Mouse (Mus musculus): ENCODE data around the gene Prkag3. TPM values are rescaled to one million over a fixed set of nuclear protein-coding genes. Genes with fewer than 3 reads are reported as not detected.

Gene Prkag3
- total RNA-seq, 2 experiments from 2014 or later = not detected

GRCm38 (mm10) chr1:74752150-74752549, 3.1 kb upstream of the Prkag3 start:
- no peak overlapping the region for H3K27ac ChIP-seq
- no peak for DNase-seq (ENCODE audit: low spot score in 2 of 2)
- no peak for TF ChIP-seq CTCF (conservative IDR thresholded peaks at IDR 0.05)
- no peak overlapping the region for H3K4me3 ChIP-seq

DNA sequence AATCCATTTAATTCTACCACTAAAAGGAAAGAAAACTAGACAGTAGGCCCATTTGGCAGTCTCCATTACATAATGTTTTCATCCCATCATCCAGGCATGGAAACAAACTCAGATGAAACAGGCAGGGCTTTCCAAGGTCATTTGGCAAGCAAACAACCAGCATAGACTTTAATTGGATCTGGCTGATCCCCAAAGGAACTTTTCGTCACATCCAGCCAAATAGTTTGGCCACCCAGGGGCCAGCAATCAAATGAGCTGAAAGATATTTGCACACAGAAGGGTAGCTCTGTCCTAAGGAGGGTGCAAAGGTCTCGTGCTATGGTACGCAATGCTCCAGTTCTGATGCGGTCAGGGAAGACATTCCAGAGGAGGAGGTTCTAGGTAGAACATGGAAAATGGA, 1.7 kb upstream of the Prkag3 start:
- no peak overlapping the region for H3K27ac ChIP-seq
- no peak overlapping the region for H3K4me3 ChIP-seq
- TF ChIP-seq CTCF (conservative IDR thresholded peaks at IDR 0.05) = no peak
- peak; percentile 23 to 31 for DNase-seq (ENCODE audit: low spot score in 2 of 2)

DNA sequence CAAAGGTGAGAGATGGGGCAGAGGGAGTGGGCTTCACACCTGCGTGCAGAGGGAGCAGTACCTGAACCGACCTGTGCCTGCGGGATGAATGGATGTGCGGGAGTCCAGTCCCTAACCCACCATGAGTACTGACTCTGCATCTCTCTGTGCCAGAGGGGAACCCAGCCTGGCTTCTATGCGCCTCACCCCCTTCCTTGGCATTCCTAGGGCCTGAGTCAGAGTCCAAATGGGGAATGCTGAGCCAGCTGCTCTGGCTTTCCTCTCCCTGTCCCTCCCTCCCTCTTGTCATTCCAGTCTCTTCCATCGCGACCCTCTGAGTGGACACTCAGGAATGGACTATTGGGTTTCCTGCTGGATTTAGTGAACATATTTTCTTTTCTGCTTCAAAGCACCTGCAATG, 280 bp upstream of the Prkag3 start:
- no peak for DNase-seq (ENCODE audit: low spot score in 2 of 2)
- TF ChIP-seq CTCF (conservative IDR thresholded peaks at IDR 0.05) = no peak
- H3K4me3 ChIP-seq = no peak overlapping the region
- H3K27ac ChIP-seq = no peak overlapping the region

GRCm38 (mm10) chr1:74747335-74747734, 1.7 kb downstream of the Prkag3 start:
- no peak for TF ChIP-seq CTCF (conservative IDR thresholded peaks at IDR 0.05)
- no peak overlapping the region for H3K4me3 ChIP-seq
- DNase-seq (ENCODE audit: low spot score in 2 of 2) = no peak
- H3K27ac ChIP-seq = no peak overlapping the region

DNA sequence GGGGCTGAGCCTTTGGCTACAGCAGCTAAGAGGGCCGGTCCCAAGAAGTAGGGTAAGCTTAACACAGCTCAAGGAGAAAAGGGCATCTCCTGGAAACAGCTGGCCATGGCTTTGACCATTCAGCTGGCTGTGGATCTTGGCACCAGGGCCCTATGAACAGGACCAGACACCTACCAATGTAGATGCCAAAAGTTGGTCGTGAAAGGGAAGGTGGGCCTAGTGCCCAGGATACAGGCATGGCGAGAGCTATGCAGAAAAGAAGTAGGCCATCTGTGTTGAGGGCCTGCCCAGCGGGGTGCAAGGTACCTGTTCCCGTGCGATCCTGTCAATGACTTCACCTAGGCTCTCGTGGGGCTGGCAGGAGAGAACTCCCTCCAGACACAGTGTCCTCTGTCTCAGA, 8.2 kb downstream of the Prkag3 start:
- no peak overlapping the region for H3K4me3 ChIP-seq
- H3K27ac ChIP-seq = no peak overlapping the region
- no peak for TF ChIP-seq CTCF (conservative IDR thresholded peaks at IDR 0.05)
- DNase-seq (ENCODE audit: low spot score in 2 of 2) = no peak

GRCm38 (mm10) chr1:74737500-74737899, 11.5 kb downstream of the Prkag3 start:
- DNase-seq (ENCODE audit: low spot score in 2 of 2) = no peak
- Histone ChIP-seq H3K4me3 (no peak overlapping the region), H3K27ac (no peak overlapping the region)
- no peak for TF ChIP-seq CTCF (conservative IDR thresholded peaks at IDR 0.05)

GRCm38 (mm10) chr1:74736977-74737376, 12.0 kb downstream of the Prkag3 start:
- TF ChIP-seq CTCF (conservative IDR thresholded peaks at IDR 0.05) = no peak
- H3K4me3 ChIP-seq = no peak overlapping the region
- H3K27ac ChIP-seq = no peak overlapping the region
- no peak for DNase-seq (ENCODE audit: low spot score in 2 of 2)

GRCm38 (mm10) chr1:74728446-74728845, 20.6 kb downstream of the Prkag3 start:
- H3K4me3 ChIP-seq = no peak overlapping the region
- DNase-seq (ENCODE audit: low spot score in 2 of 2) = no peak
- no peak for TF ChIP-seq CTCF (conservative IDR thresholded peaks at IDR 0.05)

DNA sequence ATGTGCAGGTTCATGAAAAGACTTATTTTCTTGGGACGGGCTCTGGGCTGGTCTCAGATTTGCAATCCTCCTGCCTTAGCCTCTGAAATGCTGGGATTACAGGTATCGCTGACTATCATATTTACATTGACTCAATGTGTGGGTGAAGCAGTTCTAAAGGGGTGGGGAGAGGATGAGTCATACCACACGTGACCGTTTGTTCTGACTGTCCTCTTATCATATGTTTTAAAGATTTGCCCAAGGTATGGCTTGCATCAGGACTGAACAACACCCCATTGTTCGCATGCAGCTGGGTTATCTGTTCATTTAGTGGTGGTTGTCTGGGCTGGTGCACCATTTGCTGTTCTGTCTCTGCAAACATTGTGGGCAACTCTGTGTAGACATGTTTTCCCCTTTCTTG, 22.3 kb downstream of the Prkag3 start:
- Histone ChIP-seq H3K27ac (no peak overlapping the region), H3K4me3 (no peak overlapping the region)
- no peak for TF ChIP-seq CTCF (conservative IDR thresholded peaks at IDR 0.05)
- DNase-seq (ENCODE audit: low spot score in 2 of 2) = no peak

More at GRCm38 (mm10) chr1:74728446-74728845, 20.6 kb downstream of the Prkag3 start:
- H3K27ac ChIP-seq = no peak overlapping the region

DNA sequence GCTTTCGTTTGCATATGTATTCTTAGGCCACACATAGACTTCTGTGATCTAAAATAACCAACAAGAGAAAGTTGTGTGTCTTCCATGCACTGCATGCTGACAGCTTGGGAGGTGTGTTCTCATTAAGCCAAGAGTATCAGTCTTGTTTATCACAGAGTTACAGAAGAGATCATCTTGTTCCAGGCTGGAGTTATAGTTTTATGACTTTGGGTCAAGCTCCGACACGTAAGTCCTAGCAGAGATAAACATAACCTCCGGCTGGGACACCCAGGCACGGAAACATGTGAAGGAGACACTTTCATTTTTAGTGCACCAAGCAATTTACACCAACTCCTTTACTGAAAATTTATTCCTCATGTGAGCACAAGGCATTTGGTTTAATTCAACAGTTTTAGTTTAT, 22.9 kb downstream of the Prkag3 start:
- Histone ChIP-seq H3K27ac (no peak overlapping the region), H3K4me3 (no peak overlapping the region)
- DNase-seq (ENCODE audit: low spot score in 2 of 2) = no peak
- TF ChIP-seq CTCF (conservative IDR thresholded peaks at IDR 0.05) = no peak

DNA sequence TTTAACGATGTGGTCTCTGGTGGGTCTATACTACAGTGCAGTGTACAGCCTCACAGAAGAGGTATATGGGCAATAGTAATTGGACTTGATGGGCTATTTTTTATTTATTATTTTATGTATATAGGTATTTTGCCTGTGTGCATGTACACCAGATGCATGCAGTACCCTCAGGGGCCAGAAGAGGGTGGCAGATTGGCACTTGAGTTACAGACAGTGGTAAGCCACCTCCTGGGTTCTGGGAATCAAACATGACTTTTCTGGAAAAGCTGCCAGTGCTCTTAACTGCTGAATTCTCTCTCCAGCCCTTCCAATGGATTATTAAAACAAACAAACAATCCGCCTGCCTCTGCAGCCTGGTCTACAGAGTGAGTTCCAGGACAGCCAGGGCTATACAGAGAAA, 25.3 kb downstream of the Prkag3 start:
- TF ChIP-seq CTCF (conservative IDR thresholded peaks at IDR 0.05) = peak; percentile 61
- no peak for DNase-seq (ENCODE audit: low spot score in 2 of 2)
- Histone ChIP-seq H3K4me3 (no peak overlapping the region), H3K27ac (no peak overlapping the region)

- DNase-seq (ENCODE audit: low spot score in 2 of 2) = no peak
- Histone ChIP-seq H3K4me3 (no peak overlapping the region), H3K27ac (no peak overlapping the region)
- no peak for TF ChIP-seq CTCF (conservative IDR thresholded peaks at IDR 0.05)
Measured at GRCm38 (mm10) chr1:74721657-74722056, 27.4 kb downstream of the Prkag3 start.

DNA sequence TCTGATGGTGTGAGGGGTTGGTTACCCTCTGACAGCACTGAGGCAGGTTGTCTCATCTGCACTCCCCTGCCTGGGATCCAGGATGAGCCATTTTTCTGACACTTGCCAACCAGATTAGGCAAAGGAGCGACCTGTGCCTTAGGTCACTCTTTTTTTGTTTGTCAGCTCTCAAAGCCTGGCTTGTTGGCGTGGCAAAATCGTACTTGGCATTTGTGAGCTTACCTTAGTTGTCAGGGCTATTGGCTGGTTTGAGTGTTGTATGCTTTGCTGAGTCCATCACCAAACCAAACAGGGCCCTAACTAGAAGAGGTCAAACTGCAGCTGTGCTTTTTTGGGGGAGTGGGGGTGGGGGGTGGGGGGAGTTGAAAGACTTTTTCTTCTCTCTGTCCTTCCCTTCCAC, 29.7 kb downstream of the Prkag3 start:
- no peak for TF ChIP-seq CTCF (conservative IDR thresholded peaks at IDR 0.05)
- H3K4me3 ChIP-seq = no peak overlapping the region
- DNase-seq (ENCODE audit: low spot score in 2 of 2) = no peak

DNA sequence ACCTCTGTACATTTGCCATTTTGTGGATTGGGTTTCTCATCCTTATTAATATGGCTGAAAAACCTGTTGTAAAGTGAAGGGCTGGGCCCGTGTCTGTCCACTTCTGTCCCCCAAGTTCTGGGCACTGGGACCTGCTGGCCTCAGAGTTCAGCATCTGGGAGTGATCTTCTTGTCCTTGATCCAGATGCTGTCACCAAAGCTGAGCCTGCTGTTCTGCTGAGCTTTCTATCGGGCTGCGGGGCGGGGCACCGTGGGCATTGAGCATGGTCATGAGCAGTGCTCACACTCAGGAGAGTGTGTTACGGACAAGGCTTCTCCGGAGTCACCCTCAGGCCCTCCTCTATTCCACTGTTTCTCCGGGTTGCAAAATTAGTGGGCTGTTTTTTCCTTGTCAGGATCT, 30.9 kb downstream of the Prkag3 start:
- TF ChIP-seq CTCF (conservative IDR thresholded peaks at IDR 0.05) = no peak
- no peak for DNase-seq (ENCODE audit: low spot score in 2 of 2)
- Histone ChIP-seq H3K27ac (no peak overlapping the region), H3K4me3 (no peak overlapping the region)

More for the DNA sequence above, 29.7 kb downstream of the Prkag3 start:
- no peak overlapping the region for H3K27ac ChIP-seq

- no peak overlapping the region for H3K27ac ChIP-seq
- DNase-seq (ENCODE audit: low spot score in 2 of 2) = no peak
- no peak overlapping the region for H3K4me3 ChIP-seq
- no peak for TF ChIP-seq CTCF (conservative IDR thresholded peaks at IDR 0.05)
Measured at GRCm38 (mm10) chr1:74715886-74716285, 33.1 kb downstream of the Prkag3 start.
